Mouse (Mus musculus): ENCODE measurements at regions not wholly inside any gene's neighbourhood (a gene's known extent, or its start where the extent isn't known, plus 50 kb on each side); places are given as distances from the start of the nearest gene placed in this dataset.

DNA sequence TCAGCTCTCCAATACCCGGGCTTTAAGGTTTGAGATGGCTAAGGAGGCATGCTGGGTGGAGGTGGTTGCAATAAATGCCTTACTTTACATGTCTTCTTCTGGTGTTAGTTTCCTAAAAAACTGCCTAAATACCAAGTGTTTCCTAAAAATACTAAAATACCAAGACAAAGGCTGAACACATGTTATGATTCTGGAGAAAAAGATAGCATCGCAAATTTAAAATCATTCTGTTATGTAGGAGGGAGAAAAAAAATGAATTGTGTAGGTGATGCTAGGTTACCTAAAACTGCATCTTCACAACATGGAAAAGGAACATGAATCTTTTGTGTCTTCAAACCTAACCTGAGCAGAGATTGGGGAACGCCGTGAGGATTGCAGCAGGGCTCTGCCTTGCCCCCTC, 857.7 kb upstream of the Stxbp6 start:
- ChIA-PET POLR2A (no interaction called here), CTCF (no interaction called here)

DNA sequence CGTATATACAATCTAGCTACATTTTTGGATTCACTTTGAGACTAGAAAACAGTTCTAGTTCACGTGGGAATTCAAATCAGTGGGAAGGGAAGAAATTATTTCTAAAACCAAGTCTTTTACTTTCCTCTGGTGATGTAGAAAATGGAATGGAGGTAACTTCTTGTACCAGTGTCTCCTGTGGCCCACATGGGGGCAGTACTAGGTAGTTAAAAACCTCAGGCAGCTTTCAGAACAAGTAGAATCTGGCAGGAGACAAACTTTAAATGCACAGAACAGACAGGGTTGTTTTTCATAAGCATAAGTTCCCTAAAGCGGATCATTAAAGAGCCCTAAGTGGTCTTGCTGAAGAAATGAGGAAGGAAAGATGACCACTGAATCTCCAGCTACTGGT, 855.2 kb upstream of the Stxbp6 start:
- CTCF ChIA-PET = interaction anchor here in 2 of 4 experiments (0.6 kb wide), 2 partner anchors 221 to 307 kb away, joined by 3 to 4 read pairs; no protein-coding TSS in a partner anchor
- POLR2A ChIA-PET = no interaction called here

DNA sequence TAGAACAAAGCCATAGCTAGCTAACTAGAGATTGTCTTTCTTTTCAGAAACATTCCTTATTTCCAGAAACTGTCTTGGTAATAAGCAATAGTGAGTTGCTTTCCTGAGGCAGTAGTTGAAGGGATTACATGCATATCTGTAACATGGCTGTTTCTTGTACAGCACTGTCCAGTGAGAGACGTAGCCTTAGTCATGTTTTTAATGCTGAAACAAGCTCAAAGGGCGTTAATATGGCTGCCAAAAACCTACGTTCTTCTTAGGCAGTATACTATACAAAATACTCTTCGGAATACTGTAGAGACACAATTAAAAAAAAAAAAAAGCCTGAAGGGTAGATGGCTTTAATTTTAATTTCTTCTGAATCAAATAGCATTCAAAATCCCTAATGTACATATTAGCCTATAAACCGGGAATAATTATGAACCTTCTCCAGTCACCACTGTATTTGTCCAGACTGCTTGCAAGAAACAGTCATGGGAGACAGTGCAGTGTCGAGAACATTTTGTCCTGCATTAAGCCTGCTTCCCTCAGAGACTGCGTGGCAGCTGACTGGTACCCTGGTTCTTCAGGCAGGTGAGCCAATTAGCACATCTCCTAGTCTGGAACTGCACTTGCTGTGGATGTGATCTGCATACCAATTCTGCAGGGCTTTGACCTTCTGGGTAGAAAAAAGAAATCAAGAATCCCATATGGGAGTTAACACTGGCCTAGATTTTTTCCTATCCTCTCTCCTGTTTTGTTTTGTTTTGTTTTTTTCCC, 854.7 kb upstream of the Stxbp6 start:
- ChIA-PET CTCF (no interaction called here), POLR2A (no interaction called here)

Data from embryonic stem cell, embryonic (primary cell).